Mouse (Mus musculus) neural tube, embryonic 11.5 days (tissue): Measurements from ENCODE around the gene Gm16223. TPM values are rescaled to one million over a fixed set of nuclear protein-coding genes. Genes with fewer than 3 reads are reported as not detected.

Source experiments
- ATAC-seq: fragments of 200-750 bp; cut with Nextera tagmentation; 2 replicates; pipeline ENCODE4 v1.8.0; 2017; ENCODE audit warnings: moderate number of reproducible peaks, mild to moderate bottlenecking, moderate TSS enrichment, moderate library complexity; ENCODE audit not compliant: insufficient read depth, low FRiP score, low TSS enrichment
- DNase-seq: peaks from one replicate; pipeline ENCODE4 v3.0.0-alpha.2; 2015; ENCODE audit warnings: low spot score
- H3K27ac ChIP-seq: fragments of 300-500 bp; sonication (generic); 2 replicates; pipeline ENCODE4 v1.5.1; 2014; ENCODE audit warnings: low read depth, mild to moderate bottlenecking, low read length
- H3K27me3 ChIP-seq: fragments of 300-500 bp; sonication (generic); 2 replicates; pipeline ENCODE4 v1.6.1; 2014; ENCODE audit warnings: mild to moderate bottlenecking, low read length, mixed read lengths; ENCODE audit not compliant: control insufficient read depth, insufficient read depth
- H3K36me3 ChIP-seq: fragments of 300-500 bp; sonication (generic); 2 replicates; pipeline ENCODE4 v1.6.1; 2014; ENCODE audit warnings: mild to moderate bottlenecking, low read length, moderate library complexity, mixed read lengths; ENCODE audit not compliant: control insufficient read depth, insufficient read depth
- H3K4me1 ChIP-seq: fragments of 300-500 bp; sonication (generic); 2 replicates; pipeline ENCODE4 v1.6.1; 2014; ENCODE audit warnings: low read length, mixed read lengths; ENCODE audit not compliant: control insufficient read depth, insufficient read depth
- H3K4me2 ChIP-seq: fragments of 300-500 bp; sonication (generic); 2 replicates; pipeline ENCODE4 v1.6.1; 2014; ENCODE audit warnings: low read depth, mild to moderate bottlenecking, moderate library complexity
- H3K4me3 ChIP-seq: fragments of 300-500 bp; sonication (generic); 2 replicates; pipeline ENCODE4 v1.5.1; 2014; ENCODE audit warnings: low read depth, low read length
- H3K9ac ChIP-seq: fragments of 300-500 bp; sonication (generic); 2 replicates; pipeline ENCODE4 v1.6.1; 2014; ENCODE audit warnings: mild to moderate bottlenecking, low read length
- H3K9me3 ChIP-seq: fragments of 300-500 bp; sonication (generic); 2 replicates; pipeline ENCODE4 v1.6.1; 2016; ENCODE audit warnings: low read length; ENCODE audit not compliant: control insufficient read depth
- WGBS: fragments of 180-500 bp; shearing (Covaris S2); extraction: QIAGEN DNeasy Blood & Tissue Kit; methylation state at CpG from one replicate; pipeline ENCODE4 v1.1.7; 2014; 5-methylcytosine and 5-hydroxymethylcytosine counted together
- polyA plus RNA-seq: library from polyadenylated mRNA; unstranded; fragments of >200 nt; fragmentation: Nextera tagmentation; extraction: Ambion mirVana; gene quantifications from 2 replicates; pipeline ENCODE4 v1.2.1, GENCODE M21; 2014

Gm16223 gene
- polyA plus RNA-seq = not detected in 2 replicates

DNA sequence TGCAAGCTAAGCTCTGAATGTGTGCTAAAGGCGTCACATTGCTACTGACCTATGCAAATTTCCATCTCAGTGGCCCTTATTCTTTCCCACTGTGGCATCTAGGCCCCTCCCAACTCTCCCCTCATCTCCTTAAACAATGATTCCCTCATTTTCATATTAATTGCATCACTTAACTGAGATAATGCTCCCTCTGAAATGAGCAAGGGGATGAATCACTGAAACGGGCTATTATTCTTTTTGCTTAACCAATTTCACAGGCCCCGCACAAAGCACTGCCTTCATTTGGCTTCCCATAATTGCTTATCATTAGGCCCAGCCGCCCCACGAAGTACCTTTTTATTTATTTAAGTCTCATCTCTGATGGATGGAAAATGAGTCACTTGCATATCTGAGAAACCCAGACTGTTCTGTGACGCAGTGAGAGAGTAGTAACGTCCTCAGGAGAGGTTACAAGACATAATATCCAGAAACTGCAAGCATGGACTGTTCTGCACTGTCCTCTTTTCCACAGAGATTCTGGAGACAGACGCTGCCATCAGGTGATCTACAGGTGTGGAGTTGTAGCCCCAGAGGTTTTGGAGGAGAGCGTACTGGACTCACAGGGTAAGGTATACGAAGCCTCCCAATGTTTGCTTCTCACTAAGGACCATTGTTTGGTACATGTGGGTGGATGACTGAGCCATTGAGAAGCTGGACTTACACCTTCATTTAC lies at the start of gene Gm16223:
Gene Gm16223, plus strand, starts transcription at position 485 of the 712 bp plus-strand sequence.
- H3K27me3 ChIP-seq = no peaks in the 10 kb centered on the region
- H3K9me3 ChIP-seq = no peaks in the 10 kb centered on the region
- no peaks in the 10 kb centered on the region for H3K4me1 ChIP-seq
- no peak for DNase-seq
- no peaks in the 10 kb centered on the region for H3K36me3 ChIP-seq
- no peak within 1 kb of the TSS for H3K9ac ChIP-seq
- peak; percentile 76; the same call in 1 of the 2 replicates for ATAC-seq
- WGBS = 78% methylated on average over 10 of the region's 10 CpGs
- H3K4me2 ChIP-seq = no peak within 1 kb of the TSS
- no peak within 1 kb of the TSS for H3K27ac ChIP-seq
- no peak within 1 kb of the TSS for H3K4me3 ChIP-seq

DNA sequence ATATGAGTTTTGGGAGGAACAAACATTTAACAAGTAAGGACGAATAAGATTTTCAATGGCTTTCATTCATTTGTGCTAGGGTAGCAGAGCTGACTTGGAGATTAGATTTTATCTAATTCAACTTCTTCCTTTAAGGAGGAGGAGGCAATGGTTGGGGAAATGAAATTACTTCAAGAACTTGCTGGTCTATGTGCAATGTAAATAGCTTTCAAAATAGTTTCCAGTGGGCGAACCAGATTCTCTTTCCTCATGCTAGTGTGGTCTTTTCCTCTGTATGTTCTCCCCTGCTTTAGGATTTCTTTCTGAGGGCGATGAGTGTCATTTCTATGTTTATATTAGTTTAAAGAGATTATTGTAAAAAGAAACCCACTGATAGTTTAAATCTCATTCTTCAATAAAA lies 45.7 kb upstream of the Gm16223 start:
- no peak for DNase-seq
- H3K27ac ChIP-seq = no peak overlapping the region
- WGBS = 81% methylated on average over 3 of the region's 3 CpGs
- H3K4me3 ChIP-seq = no peak overlapping the region
- no peaks in the 10 kb centered on the region for H3K9me3 ChIP-seq
- no peaks in the 10 kb centered on the region for H3K27me3 ChIP-seq
- no peaks in the 10 kb centered on the region for H3K4me1 ChIP-seq
- H3K36me3 ChIP-seq = no peaks in the 10 kb centered on the region
- no peak overlapping the region for H3K4me2 ChIP-seq
- no peak for ATAC-seq
- no peak overlapping the region for H3K9ac ChIP-seq

DNA sequence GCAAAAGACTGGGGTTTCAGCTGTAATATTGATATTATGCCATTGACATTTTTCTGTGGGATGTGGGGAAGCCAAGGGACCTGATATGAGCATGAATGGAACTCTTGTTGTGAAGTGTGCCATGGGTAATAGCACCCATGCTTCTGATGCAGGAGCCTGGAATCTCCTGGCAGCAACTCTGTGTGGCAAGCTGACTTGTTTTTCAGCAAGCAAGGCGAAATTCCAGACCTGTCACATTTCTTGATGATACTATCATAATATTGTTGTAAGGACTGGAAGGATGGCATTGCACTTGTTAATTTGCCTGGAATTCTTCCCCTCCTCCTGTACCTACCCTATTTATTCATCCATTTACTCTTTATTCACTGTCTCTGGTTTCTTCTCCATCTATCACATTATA lies 44.2 kb upstream of the Gm16223 start:
- Histone ChIP-seq H3K4me3 (no peak overlapping the region), H3K27me3 (no peaks in the 10 kb centered on the region), H3K9ac (no peak overlapping the region), H3K9me3 (no peaks in the 10 kb centered on the region), H3K27ac (no peak overlapping the region), H3K36me3 (no peaks in the 10 kb centered on the region), H3K4me1 (no peaks in the 10 kb centered on the region), H3K4me2 (no peak overlapping the region)
- DNase-seq (no peak), ATAC-seq (no peak)
- 76% methylated on average over 1 of the region's 1 CpGs for WGBS

DNA sequence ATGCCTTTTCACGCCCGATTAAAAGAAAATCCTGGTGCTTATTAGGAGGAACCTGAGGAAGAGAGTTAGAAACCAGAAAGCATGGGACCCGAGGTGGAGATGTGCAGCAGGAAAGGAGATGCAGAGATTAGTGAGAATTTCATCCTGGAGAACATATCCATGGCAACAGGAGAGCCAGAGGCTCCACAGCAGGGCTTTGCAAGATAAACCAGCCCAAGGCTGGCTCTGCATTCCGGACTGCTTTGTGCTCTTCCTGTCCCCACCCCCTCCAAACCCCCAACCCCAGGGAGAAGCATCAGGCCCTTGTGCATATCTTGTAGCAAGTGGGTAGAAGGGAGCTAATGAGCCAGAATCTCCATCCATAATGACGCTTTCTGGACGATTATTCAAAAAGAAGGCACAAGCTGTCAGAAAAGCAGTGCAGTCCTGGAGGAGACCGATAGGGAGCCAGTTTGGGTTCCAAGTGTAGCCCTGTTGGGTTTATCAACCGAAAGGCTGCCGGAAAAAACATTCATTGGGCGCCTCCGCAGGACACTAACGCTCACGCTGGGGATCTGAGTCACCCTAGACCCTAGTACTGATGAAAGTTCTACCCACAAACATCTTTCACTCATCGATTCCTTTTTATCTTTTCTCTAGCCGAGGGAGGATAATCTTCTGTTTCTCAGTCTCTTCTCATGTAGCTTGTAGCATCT lies 31.2 kb upstream of the Gm16223 start:
- no peak overlapping the region for H3K9ac ChIP-seq
- ATAC-seq (no peak), DNase-seq (no peak)
- 63% methylated on average over 15 of the region's 15 CpGs for WGBS
- no peaks in the 10 kb centered on the region for H3K36me3 ChIP-seq
- no peaks in the 10 kb centered on the region for H3K9me3 ChIP-seq
- no peaks in the 10 kb centered on the region for H3K4me1 ChIP-seq
- no peak overlapping the region for H3K27ac ChIP-seq
- H3K4me2 ChIP-seq = no peak overlapping the region
- no peaks in the 10 kb centered on the region for H3K27me3 ChIP-seq
- H3K4me3 ChIP-seq = no peak overlapping the region

DNA sequence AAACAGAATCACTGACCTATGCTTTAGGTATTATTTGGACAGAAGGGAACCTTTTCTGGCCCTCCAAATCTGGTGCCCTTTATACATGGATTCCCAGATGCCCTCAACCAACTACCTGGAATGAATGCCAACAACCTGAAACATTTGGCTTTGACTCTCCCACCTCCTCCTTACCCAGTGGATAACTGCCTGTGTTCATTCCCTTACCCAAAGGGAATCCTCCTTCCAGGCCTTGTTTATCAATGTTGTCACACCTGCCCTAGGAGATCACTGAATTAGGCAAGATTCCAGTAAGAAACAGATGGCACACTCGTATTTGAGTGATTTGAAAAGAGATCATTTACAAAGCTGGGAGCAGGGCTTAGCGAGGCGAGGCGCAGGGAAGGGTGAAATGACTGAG lies 13.1 kb upstream of the Gm16223 start:
- ATAC-seq (no peak), DNase-seq (no peak)
- Histone ChIP-seq H3K4me2 (no peak overlapping the region), H3K4me3 (no peak overlapping the region), H3K36me3 (no peaks in the 10 kb centered on the region), H3K9ac (no peak overlapping the region), H3K27ac (no peak overlapping the region), H3K9me3 (no peaks in the 10 kb centered on the region), H3K4me1 (no peaks in the 10 kb centered on the region), H3K27me3 (no peaks in the 10 kb centered on the region)
- 82% methylated on average over 4 of the region's 4 CpGs for WGBS

DNA sequence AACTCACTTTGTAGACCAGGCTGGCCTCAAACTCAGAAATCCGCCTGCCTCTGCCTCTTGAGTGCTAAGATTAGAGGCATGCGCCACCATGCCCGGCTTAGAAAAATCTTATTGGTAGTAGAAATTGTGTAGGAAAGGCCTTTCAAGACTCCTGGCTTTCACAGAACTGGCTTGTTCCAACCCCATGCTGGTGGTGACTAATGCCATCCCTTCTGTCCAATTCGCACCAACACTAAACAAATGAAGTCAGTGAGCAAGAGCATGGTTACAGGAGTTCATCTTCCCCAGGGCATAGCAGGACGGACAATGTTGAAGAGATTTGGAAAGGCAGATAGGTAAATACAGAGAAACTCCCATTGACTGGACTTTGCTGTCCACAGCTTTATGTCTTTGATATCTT lies 12.6 kb upstream of the Gm16223 start:
- Histone ChIP-seq H3K9ac (no peak overlapping the region), H3K27me3 (no peaks in the 10 kb centered on the region), H3K4me1 (no peaks in the 10 kb centered on the region), H3K4me3 (no peak overlapping the region), H3K27ac (no peak overlapping the region), H3K9me3 (no peaks in the 10 kb centered on the region), H3K4me2 (no peak overlapping the region), H3K36me3 (no peaks in the 10 kb centered on the region)
- ATAC-seq (no peak), DNase-seq (no peak)
- 86% methylated on average over 5 of the region's 5 CpGs for WGBS

DNA sequence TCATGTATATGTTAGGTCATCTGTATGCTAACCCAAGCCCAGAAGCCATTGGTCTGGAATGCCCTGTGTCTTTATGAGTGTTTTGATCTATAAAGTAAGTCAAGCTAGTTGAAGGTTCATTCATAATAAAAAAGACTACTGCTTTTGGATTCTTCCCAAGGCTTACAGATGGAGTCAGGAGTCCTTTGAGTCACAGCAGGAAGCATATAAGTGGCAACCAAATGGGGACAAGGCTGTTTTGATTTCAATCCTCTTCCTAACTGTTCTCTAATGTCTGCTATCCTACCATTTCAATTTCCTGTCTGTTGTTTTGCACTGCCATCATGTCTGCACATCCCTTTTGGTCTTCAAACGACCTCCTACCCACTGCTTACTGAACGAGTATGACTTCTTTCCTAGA lies 2.7 kb upstream of the Gm16223 start:
- DNase-seq = no peak
- H3K9ac ChIP-seq = no peak overlapping the region
- no peak overlapping the region for H3K4me3 ChIP-seq
- no peaks in the 10 kb centered on the region for H3K27me3 ChIP-seq
- no peaks in the 10 kb centered on the region for H3K4me1 ChIP-seq
- H3K36me3 ChIP-seq = no peaks in the 10 kb centered on the region
- ATAC-seq = no peak
- WGBS = 65% methylated on average over 2 of the region's 2 CpGs
- H3K4me2 ChIP-seq = no peak overlapping the region
- no peak overlapping the region for H3K27ac ChIP-seq
- no peaks in the 10 kb centered on the region for H3K9me3 ChIP-seq

DNA sequence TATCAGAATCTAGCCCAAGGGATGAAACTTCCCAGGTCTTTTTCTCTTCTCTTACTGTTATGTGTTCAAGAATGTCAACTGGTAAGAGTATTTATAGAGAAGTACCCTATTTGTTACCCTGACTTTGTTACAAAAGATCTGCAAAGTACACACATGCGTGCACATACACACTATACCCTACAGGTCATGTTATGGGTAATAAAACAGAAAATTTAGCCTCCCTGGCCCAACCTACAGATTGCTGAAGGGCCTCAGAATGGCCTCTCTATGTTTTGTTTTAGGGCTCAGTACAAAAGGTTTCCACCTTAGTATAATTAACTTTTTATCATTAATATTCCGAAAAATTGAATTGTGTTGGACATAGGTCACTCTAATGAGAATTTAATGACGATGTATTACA lies 685 bp upstream of the Gm16223 start:
- Histone ChIP-seq H3K4me1 (no peaks in the 10 kb centered on the region), H3K27me3 (no peaks in the 10 kb centered on the region), H3K4me2 (no peak overlapping the region), H3K9me3 (no peaks in the 10 kb centered on the region), H3K27ac (no peak overlapping the region), H3K9ac (no peak overlapping the region), H3K4me3 (no peak overlapping the region), H3K36me3 (no peaks in the 10 kb centered on the region)
- DNase-seq (no peak), ATAC-seq (no peak)
- WGBS = 79% methylated on average over 3 of the region's 3 CpGs

DNA sequence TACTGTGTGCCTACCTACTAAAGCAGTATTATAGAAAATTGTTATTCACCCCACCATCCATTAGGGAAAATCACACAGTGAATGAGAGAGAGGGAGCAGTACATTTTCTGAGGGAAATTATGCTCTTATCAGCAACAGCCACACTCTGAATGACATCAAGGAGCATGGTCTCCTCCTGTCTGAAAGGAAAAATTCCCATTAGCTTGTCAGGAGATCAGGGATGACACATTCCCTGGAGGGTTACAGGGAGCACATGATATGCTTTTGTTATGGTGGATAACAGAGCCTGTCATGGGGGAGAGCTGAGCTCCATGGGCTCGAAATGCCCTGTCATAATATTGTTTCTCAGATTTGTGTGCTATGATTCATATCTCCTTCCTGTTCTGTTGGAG lies 424 bp downstream of the Gm16223 start:
- ATAC-seq (peak; percentile 14; the same call in 1 of the 2 replicates), DNase-seq (no peak)
- Histone ChIP-seq H3K27me3 (no peaks in the 10 kb centered on the region), H3K27ac (no peak overlapping the region), H3K9ac (no peak overlapping the region), H3K36me3 (no peaks in the 10 kb centered on the region), H3K9me3 (no peaks in the 10 kb centered on the region), H3K4me1 (no peaks in the 10 kb centered on the region), H3K4me2 (no peak overlapping the region), H3K4me3 (no peak overlapping the region)
- 70% methylated on average over 1 of the region's 1 CpGs for WGBS
